Comparison of ENCODE assay signal across 18 mouse cellular contexts in the genomic region with DNA sequence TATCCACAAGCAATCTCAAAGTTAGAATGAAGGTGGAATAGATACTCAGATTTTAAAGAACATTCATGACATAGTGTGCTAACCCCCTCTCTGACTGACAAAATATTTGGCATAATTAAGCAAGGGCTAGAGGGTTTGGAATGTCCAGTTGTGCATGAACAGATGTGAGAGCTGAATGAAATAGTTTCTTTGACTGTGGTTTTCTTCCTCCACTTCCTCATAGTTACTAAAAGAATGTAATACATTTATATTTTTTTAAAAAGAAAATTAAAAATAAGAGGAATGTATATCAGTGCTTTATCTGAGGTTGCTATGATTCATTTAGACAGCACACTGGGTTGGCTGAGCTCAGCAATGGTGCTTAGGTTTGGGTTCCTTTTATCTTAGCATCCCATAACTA.
"Had no signal": no experiment of that assay in that cellular context is flagged by ENCODE, and none has a peak within 500 bp of the region (broad histone marks: within the 10 kb centered on the region; RNA-seq: fewer than 3 reads in every experiment).

No protein-coding gene starts in this region.

- H3K4me3 ChIP-seq: lung, embryonic 15.5 days; megakaryocyte, embryonic 14.5 days; midbrain, embryonic 13.5 days; midbrain, embryonic 15.5 days; neural tube, embryonic 13.5 days; neural tube, embryonic 15.5 days had no signal

- H3K9ac ChIP-seq: liver, postnatal 0 days; lung, embryonic 15.5 days; midbrain, embryonic 13.5 days; midbrain, embryonic 15.5 days; neural tube, embryonic 13.5 days; neural tube, embryonic 15.5 days had no signal

- ATAC-seq: liver, postnatal 0 days; lung, postnatal 0 days; midbrain, embryonic 13.5 days; midbrain, embryonic 15.5 days had no signal

- DNase-seq: liver, postnatal 0 days; lung, adult 2 months; lung, postnatal 14 days; lung, postnatal 36 days; right cerebral cortex, postnatal 14 days; spleen, adult 18-20 months; thymus, adult 18-20 months; thymus, postnatal 14 days; thymus, postnatal 36 days had no signal

- H3K9me3 ChIP-seq: lung, embryonic 15.5 days; midbrain, embryonic 13.5 days; midbrain, embryonic 15.5 days; neural tube, embryonic 13.5 days; neural tube, embryonic 15.5 days had no signal

- H3K4me2 ChIP-seq: lung, embryonic 15.5 days; midbrain, embryonic 11.5 days; midbrain, embryonic 13.5 days; midbrain, embryonic 15.5 days; neural tube, embryonic 13.5 days; neural tube, embryonic 15.5 days had no signal

- H3K36me3 ChIP-seq: lung, embryonic 15.5 days; midbrain, embryonic 13.5 days; midbrain, embryonic 15.5 days; neural tube, embryonic 13.5 days; neural tube, embryonic 15.5 days had no signal

- H3K27me3 ChIP-seq: lung, embryonic 15.5 days; megakaryocyte, embryonic 14.5 days; midbrain, embryonic 13.5 days; midbrain, embryonic 15.5 days; neural tube, embryonic 13.5 days; neural tube, embryonic 15.5 days had no signal

- H3K27ac ChIP-seq: lung, embryonic 15.5 days; macrophage; midbrain, embryonic 13.5 days; midbrain, embryonic 15.5 days; neural tube, embryonic 13.5 days; neural tube, embryonic 15.5 days had no signal

- H3K4me1 ChIP-seq: lung, embryonic 15.5 days; megakaryocyte, embryonic 14.5 days; midbrain, embryonic 13.5 days; midbrain, embryonic 15.5 days; neural tube, embryonic 13.5 days; neural tube, embryonic 15.5 days had no signal
